Mouse (Mus musculus) ES-Bruce4 (cell line): ENCODE measurements around the gene Minar1. TPM values are rescaled to one million over a fixed set of nuclear protein-coding genes. Genes with fewer than 3 reads are reported as not detected.

Experiments used
- H3K27ac ChIP-seq: 2 replicates; pipeline ENCODE4 v1.5.1; 2012; ENCODE audit warnings: low read length, inconsistent platforms; ENCODE audit not compliant: insufficient read depth
- H3K27me3 ChIP-seq: 2 replicates; pipeline ENCODE4 v1.6.1; 2012; ENCODE audit warnings: mild to moderate bottlenecking, low read length, inconsistent platforms; ENCODE audit not compliant: control insufficient read depth, poor library complexity, insufficient read depth, severe bottlenecking
- H3K36me3 ChIP-seq: 2 replicates; pipeline ENCODE4 v1.6.1; 2012; ENCODE audit warnings: inconsistent platforms, mild to moderate bottlenecking, low read length, moderate library complexity; ENCODE audit not compliant: control insufficient read depth, poor library complexity, insufficient read depth, severe bottlenecking
- H3K4me1 ChIP-seq: one replicate; pipeline ENCODE4 v1.8.1; 2011; ENCODE audit warnings: low read length; ENCODE audit not compliant: control insufficient read depth, insufficient read depth
- H3K4me3 ChIP-seq: 2 replicates; pipeline ENCODE4 v1.5.1; 2011; ENCODE audit warnings: low read depth, mild to moderate bottlenecking, low read length
- H3K9ac ChIP-seq: 2 replicates; pipeline ENCODE4 v1.6.1; 2012; ENCODE audit warnings: low read depth, mild to moderate bottlenecking, inconsistent platforms; ENCODE audit not compliant: poor library complexity, severe bottlenecking
- H3K9me3 ChIP-seq: replicated peaks from 2 replicates; pipeline ENCODE4 v1.6.1; 2012; ENCODE audit warnings: mild to moderate bottlenecking, low read length, inconsistent platforms; ENCODE audit not compliant: control insufficient read depth, poor library complexity, insufficient read depth, severe bottlenecking
- CTCF ChIP-seq: IDR thresholded peaks from one replicate; pipeline ENCODE4 v1.8.1; 2011; ENCODE audit warnings: low read depth, low read length
- EP300 ChIP-seq: IDR thresholded peaks from 2 replicates; pipeline ENCODE4 v1.6.1; 2011; ENCODE audit warnings: low read depth, low read length; ENCODE audit not compliant: insufficient read depth
- POLR2A ChIP-seq: IDR thresholded peaks from one replicate; pipeline ENCODE4 v1.8.1; 2011; ENCODE audit warnings: low read length; ENCODE audit not compliant: insufficient read depth
- polyA plus RNA-seq: library from polyadenylated mRNA; stranded (reverse); fragments of >200 nt; gene quantifications from 2 replicates; pipeline ENCODE4 v1.2.4, GENCODE M21; 2011; ENCODE audit warnings: low read depth; ENCODE audit not compliant: missing spikeins, insufficient read depth, insufficient read length

Gene Minar1
- polyA plus RNA-seq, 1 experiment, result 0.10 TPM

GRCm38 (mm10) chr9:89621750-89622149, 1.2 kb downstream of the Minar1 start:
- 0 out of 2 replicates have a peak, but pooled peaks cover 4% of the 10 kb centered on the region for H3K27me3 ChIP-seq

GRCm38 (mm10) chr9:89620347-89620746, 2.6 kb downstream of the Minar1 start:
- 0 out of 2 replicates have a peak, but pooled peaks cover 4% of the 10 kb centered on the region for H3K27me3 ChIP-seq
- no peak overlapping the region for H3K27ac ChIP-seq
- no peaks in the 10 kb centered on the region for H3K36me3 ChIP-seq
- no peak overlapping the region for H3K4me3 ChIP-seq
- no peak overlapping the region for H3K9ac ChIP-seq
- H3K9me3 ChIP-seq, result no peaks in the 10 kb centered on the region
- no peak for TF ChIP-seq EP300
- TF ChIP-seq POLR2A, result no peak
- no peak for TF ChIP-seq CTCF
- H3K4me1 ChIP-seq, result no peaks in the 10 kb centered on the region

More at GRCm38 (mm10) chr9:89621750-89622149, 1.2 kb downstream of the Minar1 start:
- Histone ChIP-seq H3K4me1 (no peaks in the 10 kb centered on the region), H3K36me3 (no peaks in the 10 kb centered on the region), H3K4me3 (no peak overlapping the region), H3K9ac (no peak overlapping the region), H3K9me3 (no peaks in the 10 kb centered on the region), H3K27ac (no peak overlapping the region)
- TF ChIP-seq CTCF (no peak), POLR2A (no peak), EP300 (no peak)

DNA sequence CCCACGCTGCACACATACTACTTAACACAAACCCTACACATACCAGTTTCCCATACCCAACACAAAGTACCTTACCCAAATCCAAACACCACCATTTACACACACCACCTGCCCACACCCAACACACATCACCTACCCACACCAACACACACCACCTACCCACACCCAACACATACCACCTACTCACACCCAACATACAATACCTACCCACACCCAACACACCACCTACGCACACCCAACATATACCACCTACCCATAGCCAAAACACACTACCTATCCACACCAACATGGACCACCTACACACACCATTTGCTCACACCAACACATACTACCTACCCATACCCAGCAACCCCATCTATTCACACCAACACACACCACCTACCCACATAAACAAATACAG, 6.0 kb downstream of the Minar1 start:
- no peak overlapping the region for H3K9ac ChIP-seq
- H3K4me3 ChIP-seq, result no peak overlapping the region
- 0 out of 2 replicates have a peak, but pooled peaks cover 4% of the 10 kb centered on the region for H3K27me3 ChIP-seq
- no peaks in the 10 kb centered on the region for H3K36me3 ChIP-seq
- no peaks in the 10 kb centered on the region for H3K4me1 ChIP-seq
- no peak overlapping the region for H3K27ac ChIP-seq
- TF ChIP-seq POLR2A (no peak), EP300 (no peak), CTCF (no peak)
- H3K9me3 ChIP-seq, result no peaks in the 10 kb centered on the region

DNA sequence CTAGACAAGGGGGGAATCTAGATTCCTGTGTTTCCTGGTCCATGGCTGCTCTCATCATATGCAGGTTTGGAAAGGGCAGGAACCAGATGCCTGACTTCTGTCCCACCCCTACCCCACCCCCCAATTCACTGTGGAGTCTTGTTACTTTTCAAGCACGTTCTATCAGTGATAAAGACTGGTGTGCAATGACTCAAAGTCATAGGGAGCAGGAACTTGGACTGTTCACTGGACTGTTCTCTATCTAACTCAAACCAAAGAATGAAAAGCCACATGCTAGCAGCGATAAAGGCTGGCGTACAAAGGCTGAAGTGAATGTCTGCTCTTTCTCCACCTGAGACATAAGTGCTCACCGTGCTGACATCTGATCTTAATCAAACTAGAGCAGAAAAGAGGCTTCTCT, 12.3 kb downstream of the Minar1 start:
- Histone ChIP-seq H3K27ac (no peak overlapping the region), H3K27me3 (no peaks in the 10 kb centered on the region), H3K9ac (no peak overlapping the region), H3K4me3 (no peak overlapping the region), H3K9me3 (no peaks in the 10 kb centered on the region), H3K36me3 (no peaks in the 10 kb centered on the region), H3K4me1 (no peaks in the 10 kb centered on the region)
- TF ChIP-seq CTCF (no peak), POLR2A (no peak), EP300 (no peak)

DNA sequence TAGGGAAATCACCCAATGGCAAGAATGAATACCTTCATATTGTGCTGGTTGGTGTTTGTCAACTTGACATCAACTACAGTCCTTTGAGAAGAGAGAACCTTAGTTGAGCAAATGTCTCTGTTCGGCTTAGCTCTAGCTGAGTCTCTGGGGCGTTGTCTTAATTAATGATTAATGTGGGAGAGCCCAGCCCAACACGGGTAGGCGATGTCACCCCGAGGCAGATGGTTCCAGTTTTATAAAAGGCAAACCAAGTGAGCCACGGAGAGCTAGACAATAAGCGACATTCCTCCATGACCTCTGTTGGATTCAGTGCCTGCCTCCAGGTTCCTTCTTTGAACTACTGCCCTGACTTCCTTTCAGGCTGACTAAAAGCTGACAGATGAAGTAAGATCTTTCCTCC, 15.6 kb downstream of the Minar1 start:
- Histone ChIP-seq H3K4me1 (no peaks in the 10 kb centered on the region), H3K27me3 (no peaks in the 10 kb centered on the region), H3K36me3 (no peaks in the 10 kb centered on the region), H3K27ac (no peak overlapping the region), H3K4me3 (no peak overlapping the region), H3K9ac (no peak overlapping the region), H3K9me3 (no peaks in the 10 kb centered on the region)
- TF ChIP-seq POLR2A (no peak), CTCF (no peak), EP300 (no peak)

DNA sequence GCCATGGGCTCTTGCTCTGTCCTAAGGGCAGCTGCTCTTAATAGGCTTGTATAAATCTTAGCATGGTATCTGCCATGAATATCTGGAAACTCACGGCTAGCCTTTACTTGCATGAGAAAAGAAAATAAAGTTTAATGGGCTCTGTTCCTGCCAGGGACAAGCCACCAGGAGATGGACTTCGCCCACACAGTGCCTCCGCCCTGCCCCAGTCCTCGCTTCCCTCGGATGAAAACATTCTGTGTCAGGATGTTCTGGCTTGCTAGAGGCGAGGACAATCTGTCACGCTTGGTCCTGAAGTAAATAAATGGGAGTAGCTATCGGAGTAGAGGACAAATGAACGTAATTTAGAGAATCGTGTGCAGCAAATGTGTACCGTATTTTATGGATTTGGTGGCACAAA, 16.7 kb downstream of the Minar1 start:
- Histone ChIP-seq H3K4me3 (no peak overlapping the region), H3K27ac (no peak overlapping the region), H3K27me3 (no peaks in the 10 kb centered on the region), H3K4me1 (no peaks in the 10 kb centered on the region), H3K9ac (no peak overlapping the region), H3K9me3 (no peaks in the 10 kb centered on the region), H3K36me3 (no peaks in the 10 kb centered on the region)
- TF ChIP-seq POLR2A (no peak), EP300 (no peak), CTCF (no peak)
